Mouse (Mus musculus): Measurements from ENCODE around the gene Ccl7.

DNA sequence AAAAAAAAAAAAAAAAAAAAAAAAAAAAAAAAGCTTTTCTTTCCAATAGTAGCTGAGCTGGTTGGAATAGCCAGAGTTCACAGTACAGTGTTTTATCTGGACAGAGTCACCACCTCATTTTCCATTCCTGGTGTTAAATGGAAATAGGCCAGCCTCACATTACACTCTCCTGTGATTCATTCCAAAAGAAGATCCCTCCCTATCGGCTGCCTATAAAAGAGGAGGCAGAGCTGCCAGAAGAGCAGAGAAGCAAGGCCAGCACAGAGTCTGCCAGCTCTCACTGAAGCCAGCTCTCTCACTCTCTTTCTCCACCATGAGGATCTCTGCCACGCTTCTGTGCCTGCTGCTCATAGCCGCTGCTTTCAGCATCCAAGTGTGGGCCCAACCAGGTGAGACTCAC lies at the start of gene Ccl7:
- no peak for TF ChIP-seq EP300 (IDR thresholded peaks at IDR 0.05; ENCODE audit: low read depth)
- no peak for TF ChIP-seq CTCF (IDR thresholded peaks at IDR 0.05; ENCODE audit: low read depth)

All from liver, embryonic 14.5 days (tissue).